Mouse (Mus musculus) stomach, postnatal 0 days (tissue): ENCODE measurements at regions not wholly inside any gene's neighbourhood (a gene's known extent, or its start where the extent isn't known, plus 50 kb on each side); places are given as distances from the start of the nearest gene placed in this dataset.

Experiments used
- CTCF ChIP-seq: IDR thresholded peaks from 2 replicates; pipeline ENCODE4 v1.5.1; 2016; ENCODE audit warnings: antibody characterized with exemption, low read depth, mild to moderate bottlenecking, moderate library complexity
- EP300 ChIP-seq: optimal IDR thresholded peaks from 2 replicates; pipeline ENCODE3; 2016; ENCODE audit warnings: antibody characterized with exemption

GRCm38 (mm10) chr2:105504197-105504596 is 105.1 kb upstream of the Rcn1 start:
- TF ChIP-seq CTCF (no peak), EP300 (no peak)
